Mouse (Mus musculus) layer of hippocampus, adult 2 months (tissue): ENCODE measurements at regions not wholly inside any gene's neighbourhood (a gene's known extent, or its start where the extent isn't known, plus 50 kb on each side); places are given as distances from the start of the nearest gene placed in this dataset.

Experiments used
- DNase-seq, 2 experiments: peaks; one replicate each; pipeline ENCODE4 v3.0.0; 2022; ENCODE audit warnings: low spot score in 2 of 2
- H3K27ac ChIP-seq: fragments of 200-600 bp; 2 replicates; pipeline ENCODE4 v1.8.1; 2022
- H3K4me3 ChIP-seq: fragments of 200-600 bp; 2 replicates; pipeline ENCODE4 v1.8.1; 2022; ENCODE audit warnings: mild to moderate bottlenecking
- CTCF ChIP-seq: fragments of 200-600 bp; conservative IDR thresholded peaks from 2 replicates; pipeline ENCODE4 v1.8.1; 2022; ENCODE audit warnings: antibody characterized with exemption, mild to moderate bottlenecking, moderate library complexity

GRCm38 (mm10) chr13:111996910-111997309 lies 188.1 kb upstream of the Map3k1 start:
- peak; percentile 22 to 43 for DNase-seq
- Histone ChIP-seq H3K27ac (no peak overlapping the region), H3K4me3 (no peak overlapping the region)
- no peak for TF ChIP-seq CTCF

GRCm38 (mm10) chr13:111997980-111998945 lies 189.5 kb upstream of the Map3k1 start:
- no peak for DNase-seq
- no peak overlapping the region for H3K4me3 ChIP-seq
- no peak overlapping the region for H3K27ac ChIP-seq
- TF ChIP-seq CTCF: no peak

- no peak for DNase-seq
- TF ChIP-seq CTCF: no peak
- Histone ChIP-seq H3K4me3 (no peak overlapping the region), H3K27ac (no peak overlapping the region)
Observed at GRCm38 (mm10) chr13:111999647-112000292, 191.0 kb upstream of the Map3k1 start.

GRCm38 (mm10) chr13:112000293-112000665 lies 191.5 kb upstream of the Map3k1 start:
- no peak overlapping the region for H3K27ac ChIP-seq
- DNase-seq: no peak
- TF ChIP-seq CTCF: no peak

GRCm38 (mm10) chr13:112000696-112001095 lies 191.9 kb upstream of the Map3k1 start:
- no peak for TF ChIP-seq CTCF
- Histone ChIP-seq H3K27ac (no peak overlapping the region), H3K4me3 (no peak overlapping the region)
- DNase-seq: no peak

More at GRCm38 (mm10) chr13:112000293-112000665, 191.5 kb upstream of the Map3k1 start:
- H3K4me3 ChIP-seq: no peak overlapping the region

GRCm38 (mm10) chr13:112001155-112002025 lies 192.6 kb upstream of the Map3k1 start:
- Histone ChIP-seq H3K27ac (no peak overlapping the region), H3K4me3 (no peak overlapping the region)
- DNase-seq: no peak
- TF ChIP-seq CTCF: no peak

- DNase-seq: no peak
- TF ChIP-seq CTCF: no peak
- no peak overlapping the region for H3K4me3 ChIP-seq
- H3K27ac ChIP-seq: no peak overlapping the region
Observed at GRCm38 (mm10) chr13:112002661-112003347, 194.0 kb upstream of the Map3k1 start.

- Histone ChIP-seq H3K27ac (no peak overlapping the region), H3K4me3 (no peak overlapping the region)
- no peak for TF ChIP-seq CTCF
- DNase-seq: no peak
Observed at GRCm38 (mm10) chr13:112003445-112003844, 194.7 kb upstream of the Map3k1 start.

GRCm38 (mm10) chr13:112004126-112004525 lies 195.3 kb upstream of the Map3k1 start:
- Histone ChIP-seq H3K4me3 (no peak overlapping the region), H3K27ac (no peak overlapping the region)
- DNase-seq: no peak
- TF ChIP-seq CTCF: no peak

GRCm38 (mm10) chr13:112005421-112005820 lies 196.6 kb upstream of the Map3k1 start:
- DNase-seq: no peak
- no peak overlapping the region for H3K27ac ChIP-seq
- H3K4me3 ChIP-seq: no peak overlapping the region
- no peak for TF ChIP-seq CTCF

GRCm38 (mm10) chr13:112008806-112009205 lies 200.0 kb upstream of the Map3k1 start:
- no peak overlapping the region for H3K27ac ChIP-seq
- no peak for TF ChIP-seq CTCF
- DNase-seq: no peak
- H3K4me3 ChIP-seq: no peak overlapping the region

- no peak for DNase-seq
- Histone ChIP-seq H3K27ac (no peak overlapping the region), H3K4me3 (no peak overlapping the region)
- TF ChIP-seq CTCF: peak; percentile 55
Observed at GRCm38 (mm10) chr13:112009288-112009687, 200.5 kb upstream of the Map3k1 start.
